Mouse (Mus musculus): ENCODE results near the gene Mnx1. TPM values are rescaled to one million over a fixed set of nuclear protein-coding genes. Genes with fewer than 3 reads are reported as not detected.

Gene Mnx1
- polyA plus RNA-seq, 1 experiment = not detected

- TF ChIP-seq POLR2A (IDR thresholded peaks at IDR 0.05; ENCODE audit: low read depth, low read length) = no peak
- TF ChIP-seq CTCF (IDR thresholded peaks at IDR 0.05; ENCODE audit: extremely low read depth, insufficient read depth, insufficient read length, insufficient replicate concordance) = no peak
- H3K27ac ChIP-seq (ENCODE audit: insufficient read depth, low read length) = no peak overlapping the region
- no peak for DNase-seq (ENCODE audit: low read depth in 1 of 2, low spot score in 2 of 2)
- WGBS = 9% methylated on average over 38 of the region's 38 CpGs
- no peaks in the 10 kb centered on the region for H3K36me3 ChIP-seq (ENCODE audit: control insufficient read depth, insufficient read depth, low read length)
- no peaks in the 10 kb centered on the region for H3K4me1 ChIP-seq (ENCODE audit: control insufficient read depth, insufficient read depth, insufficient read length)
- no peak overlapping the region for H3K4me3 ChIP-seq (ENCODE audit: extremely low read depth, insufficient read depth, insufficient read length)
- H3K27me3 ChIP-seq (ENCODE audit: control insufficient read depth, insufficient read depth, low read length) = peaks cover 19% of the 10 kb centered on the region
These were observed 7.0 kb upstream of the Mnx1 start for GRCm38 (mm10) chr5:29484965-29485940.

GRCm38 (mm10) chr5:29483801-29484200, 5.5 kb upstream of the Mnx1 start:
- no peak overlapping the region for H3K27ac ChIP-seq (ENCODE audit: insufficient read depth, low read length)
- DNase-seq (ENCODE audit: low read depth in 1 of 2, low spot score in 2 of 2) = no peak
- H3K27me3 ChIP-seq (ENCODE audit: control insufficient read depth, insufficient read depth, low read length) = peaks cover 23% of the 10 kb centered on the region
- H3K36me3 ChIP-seq (ENCODE audit: control insufficient read depth, insufficient read depth, low read length) = no peaks in the 10 kb centered on the region
- no peak overlapping the region for H3K4me3 ChIP-seq (ENCODE audit: extremely low read depth, insufficient read depth, insufficient read length)
- WGBS = 12% methylated on average over 4 of the region's 4 CpGs
- H3K4me1 ChIP-seq (ENCODE audit: control insufficient read depth, insufficient read depth, insufficient read length) = no peaks in the 10 kb centered on the region
- TF ChIP-seq POLR2A (IDR thresholded peaks at IDR 0.05; ENCODE audit: low read depth, low read length) (no peak), CTCF (IDR thresholded peaks at IDR 0.05; ENCODE audit: extremely low read depth, insufficient read depth, insufficient read length, insufficient replicate concordance) (no peak)

GRCm38 (mm10) chr5:29479198-29479593, 926 bp upstream of the Mnx1 start:
- DNase-seq (ENCODE audit: low read depth in 1 of 2, low spot score in 2 of 2) = no peak
- TF ChIP-seq POLR2A (IDR thresholded peaks at IDR 0.05; ENCODE audit: low read depth, low read length) = no peak
- TF ChIP-seq CTCF (IDR thresholded peaks at IDR 0.05; ENCODE audit: extremely low read depth, insufficient read depth, insufficient read length, insufficient replicate concordance) = no peak
- Histone ChIP-seq H3K27ac (ENCODE audit: insufficient read depth, low read length) (no peak overlapping the region), H3K4me3 (ENCODE audit: extremely low read depth, insufficient read depth, insufficient read length) (no peak overlapping the region), H3K36me3 (ENCODE audit: control insufficient read depth, insufficient read depth, low read length) (no peaks in the 10 kb centered on the region), H3K4me1 (ENCODE audit: control insufficient read depth, insufficient read depth, insufficient read length) (no peaks in the 10 kb centered on the region; the same call in 1 of the 2 replicates), H3K27me3 (ENCODE audit: control insufficient read depth, insufficient read depth, low read length) (peaks cover 32% of the 10 kb centered on the region)
- WGBS = 2% methylated on average over 14 of the region's 14 CpGs

GRCm38 (mm10) chr5:29477474-29478207, 629 bp downstream of the Mnx1 start:
- H3K36me3 ChIP-seq (ENCODE audit: control insufficient read depth, insufficient read depth, low read length) = no peaks in the 10 kb centered on the region
- DNase-seq (ENCODE audit: low read depth in 1 of 2, low spot score in 2 of 2) = no peak
- H3K27ac ChIP-seq (ENCODE audit: insufficient read depth, low read length) = no peak overlapping the region
- H3K4me1 ChIP-seq (ENCODE audit: control insufficient read depth, insufficient read depth, insufficient read length) = no peaks in the 10 kb centered on the region; the same call in 1 of the 2 replicates
- 3% methylated on average over 70 of the region's 73 CpGs for WGBS
- H3K27me3 ChIP-seq (ENCODE audit: control insufficient read depth, insufficient read depth, low read length) = peaks cover 37% of the 10 kb centered on the region
- no peak for TF ChIP-seq CTCF (IDR thresholded peaks at IDR 0.05; ENCODE audit: extremely low read depth, insufficient read depth, insufficient read length, insufficient replicate concordance)
- no peak for TF ChIP-seq POLR2A (IDR thresholded peaks at IDR 0.05; ENCODE audit: low read depth, low read length)
- no peak overlapping the region for H3K4me3 ChIP-seq (ENCODE audit: extremely low read depth, insufficient read depth, insufficient read length)

- no peak for DNase-seq (ENCODE audit: low read depth in 1 of 2, low spot score in 2 of 2)
- Histone ChIP-seq H3K36me3 (ENCODE audit: control insufficient read depth, insufficient read depth, low read length) (no peaks in the 10 kb centered on the region), H3K27ac (ENCODE audit: insufficient read depth, low read length) (no peak overlapping the region), H3K27me3 (ENCODE audit: control insufficient read depth, insufficient read depth, low read length) (peaks cover 43% of the 10 kb centered on the region), H3K4me1 (ENCODE audit: control insufficient read depth, insufficient read depth, insufficient read length) (no peaks in the 10 kb centered on the region; the same call in 1 of the 2 replicates), H3K4me3 (ENCODE audit: extremely low read depth, insufficient read depth, insufficient read length) (no peak overlapping the region)
- TF ChIP-seq CTCF (IDR thresholded peaks at IDR 0.05; ENCODE audit: extremely low read depth, insufficient read depth, insufficient read length, insufficient replicate concordance) (no peak), POLR2A (IDR thresholded peaks at IDR 0.05; ENCODE audit: low read depth, low read length) (no peak)
- WGBS = 25% methylated on average over 1 of the region's 1 CpGs
These were observed 2.2 kb downstream of the Mnx1 start for GRCm38 (mm10) chr5:29476021-29476420.

- Histone ChIP-seq H3K27me3 (ENCODE audit: control insufficient read depth, insufficient read depth, low read length) (peaks cover 46% of the 10 kb centered on the region), H3K27ac (ENCODE audit: insufficient read depth, low read length) (no peak overlapping the region)
- 14% methylated on average over 5 of the region's 5 CpGs for WGBS
These were observed 2.7 kb downstream of the Mnx1 start for GRCm38 (mm10) chr5:29475556-29475955.

More at GRCm38 (mm10) chr5:29475556-29475955, 2.7 kb downstream of the Mnx1 start:
- H3K4me1 ChIP-seq (ENCODE audit: control insufficient read depth, insufficient read depth, insufficient read length) = no peaks in the 10 kb centered on the region; the same call in 1 of the 2 replicates
- H3K36me3 ChIP-seq (ENCODE audit: control insufficient read depth, insufficient read depth, low read length) = no peaks in the 10 kb centered on the region
- TF ChIP-seq CTCF (IDR thresholded peaks at IDR 0.05; ENCODE audit: extremely low read depth, insufficient read depth, insufficient read length, insufficient replicate concordance) (no peak), POLR2A (IDR thresholded peaks at IDR 0.05; ENCODE audit: low read depth, low read length) (no peak)
- no peak for DNase-seq (ENCODE audit: low read depth in 1 of 2, low spot score in 2 of 2)
- no peak overlapping the region for H3K4me3 ChIP-seq (ENCODE audit: extremely low read depth, insufficient read depth, insufficient read length)
